Mouse (Mus musculus): ENCODE results near the gene Zcchc8.

GRCm38 (mm10) chr5:123675717-123676116 lies 45.2 kb downstream of the Zcchc8 start:
- TF ChIP-seq CTCF (IDR thresholded peaks at IDR 0.05; ENCODE audit: borderline replicate concordance, control insufficient read depth, extremely low read depth, insufficient read depth, low read length, poor library complexity): no peak
- TF ChIP-seq POLR2A (IDR thresholded peaks at IDR 0.05; ENCODE audit: control insufficient read depth, extremely low read depth, insufficient read depth, low read length, poor library complexity): no peak
